Mouse (Mus musculus): ENCODE data around the gene Elp4. TPM values are rescaled to one million over a fixed set of nuclear protein-coding genes. Genes with fewer than 3 reads are reported as not detected.
A peak's percentile ranks its signal among the peaks of the same experiment; 100 is the strongest.

Gene Elp4
- total and polyA plus RNA-seq, 3 experiments, result 5.4 to 32.7 (median 27.7) TPM

- TF ChIP-seq GATA2 (IDR thresholded peaks at IDR 0.05; ENCODE audit: borderline replicate concordance, low read depth, low read length) (no peak), TAL1 (conservative IDR thresholded peaks at IDR 0.05; ENCODE audit: low read depth, low read length) (no peak), POLR2AphosphoS5 (IDR thresholded peaks at IDR 0.05; ENCODE audit: insufficient replicate concordance, low read depth, low read length) (no peak), GATA1 (IDR thresholded peaks at IDR 0.05; ENCODE audit: borderline replicate concordance, low read length) (no peak), CTCF (IDR thresholded peaks at IDR 0.05; ENCODE audit: low read depth, low read length) (no peak)
- no peaks in the 10 kb centered on the region for H3K9me3 ChIP-seq (replicated peaks)
- DNase-seq (ENCODE audit: low spot score) (no peak), ATAC-seq (ENCODE audit: extremely low read depth, insufficient number of reproducible peaks, low FRiP score, poor library complexity, severe bottlenecking) (no peak)
- H3K4me1 ChIP-seq (ENCODE audit: insufficient read depth, low read depth, low read length), result peaks cover 2% of the 10 kb centered on the region; the same call in 1 of the 2 replicates
- peaks cover 2% of the 10 kb centered on the region for H3K36me3 ChIP-seq (replicated peaks)
- H3K4me3 ChIP-seq (ENCODE audit: low read depth, low read length), result no peak overlapping the region
- H3K27me3 ChIP-seq (ENCODE audit: insufficient read depth, low read length), result no peaks in the 10 kb centered on the region
Measured at GRCm38 (mm10) chr2:105813041-105813440, 91.3 kb downstream of the Elp4 start.

GRCm38 (mm10) chr2:105810286-105810685, 94.1 kb downstream of the Elp4 start:
- H3K4me1 ChIP-seq (ENCODE audit: insufficient read depth, low read depth, low read length), result peaks cover 16% of the 10 kb centered on the region
- ATAC-seq (ENCODE audit: extremely low read depth, insufficient number of reproducible peaks, low FRiP score, poor library complexity, severe bottlenecking) (no peak), DNase-seq (ENCODE audit: low spot score) (no peak)
- H3K36me3 ChIP-seq (replicated peaks), result peaks cover 7% of the 10 kb centered on the region
- H3K9me3 ChIP-seq (replicated peaks), result no peaks in the 10 kb centered on the region
- no peak overlapping the region for H3K4me3 ChIP-seq (ENCODE audit: low read depth, low read length)
- H3K27me3 ChIP-seq (ENCODE audit: insufficient read depth, low read length), result no peaks in the 10 kb centered on the region
- TF ChIP-seq TAL1 (conservative IDR thresholded peaks at IDR 0.05; ENCODE audit: low read depth, low read length) (no peak), POLR2AphosphoS5 (IDR thresholded peaks at IDR 0.05; ENCODE audit: insufficient replicate concordance, low read depth, low read length) (no peak), GATA1 (IDR thresholded peaks at IDR 0.05; ENCODE audit: borderline replicate concordance, low read length) (no peak)

- no peaks in the 10 kb centered on the region for H3K9me3 ChIP-seq (replicated peaks)
- peaks cover 5% of the 10 kb centered on the region for H3K36me3 ChIP-seq (replicated peaks)
- TF ChIP-seq POLR2AphosphoS5 (IDR thresholded peaks at IDR 0.05; ENCODE audit: insufficient replicate concordance, low read depth, low read length) (no peak), CTCF (IDR thresholded peaks at IDR 0.05; ENCODE audit: low read depth, low read length) (no peak), TAL1 (conservative IDR thresholded peaks at IDR 0.05; ENCODE audit: low read depth, low read length) (no peak), GATA2 (IDR thresholded peaks at IDR 0.05; ENCODE audit: borderline replicate concordance, low read depth, low read length) (no peak), GATA1 (IDR thresholded peaks at IDR 0.05; ENCODE audit: borderline replicate concordance, low read length) (no peak)
- no peak for ATAC-seq (ENCODE audit: extremely low read depth, insufficient number of reproducible peaks, low FRiP score, poor library complexity, severe bottlenecking)
- peaks cover 25% of the 10 kb centered on the region for H3K4me1 ChIP-seq (ENCODE audit: insufficient read depth, low read depth, low read length)
- DNase-seq (ENCODE audit: low spot score), result no peak
- no peaks in the 10 kb centered on the region for H3K27me3 ChIP-seq (ENCODE audit: insufficient read depth, low read length)
- no peak overlapping the region for H3K4me3 ChIP-seq (ENCODE audit: low read depth, low read length)
Measured at GRCm38 (mm10) chr2:105806571-105806970, 97.8 kb downstream of the Elp4 start.

- H3K36me3 ChIP-seq (replicated peaks), result peaks cover 5% of the 10 kb centered on the region
- peaks cover 25% of the 10 kb centered on the region for H3K4me1 ChIP-seq (ENCODE audit: insufficient read depth, low read depth, low read length)
- 0 out of 2 replicates have a peak, but pooled peaks have one; percentile 23 for ATAC-seq (ENCODE audit: extremely low read depth, insufficient number of reproducible peaks, low FRiP score, poor library complexity, severe bottlenecking)
- TF ChIP-seq GATA1 (IDR thresholded peaks at IDR 0.05; ENCODE audit: borderline replicate concordance, low read length), result no peak
- TF ChIP-seq CTCF (IDR thresholded peaks at IDR 0.05; ENCODE audit: low read depth, low read length), result no peak
- TF ChIP-seq POLR2AphosphoS5 (IDR thresholded peaks at IDR 0.05; ENCODE audit: insufficient replicate concordance, low read depth, low read length), result no peak
- no peak for TF ChIP-seq GATA2 (IDR thresholded peaks at IDR 0.05; ENCODE audit: borderline replicate concordance, low read depth, low read length)
- no peak for TF ChIP-seq TAL1 (conservative IDR thresholded peaks at IDR 0.05; ENCODE audit: low read depth, low read length)
- no peak overlapping the region for H3K4me3 ChIP-seq (ENCODE audit: low read depth, low read length)
- no peaks in the 10 kb centered on the region for H3K9me3 ChIP-seq (replicated peaks)
- no peak for DNase-seq (ENCODE audit: low spot score)
- no peaks in the 10 kb centered on the region for H3K27me3 ChIP-seq (ENCODE audit: insufficient read depth, low read length)
Measured at GRCm38 (mm10) chr2:105806047-105806446, 98.3 kb downstream of the Elp4 start.

GRCm38 (mm10) chr2:105805210-105805609, 99.2 kb downstream of the Elp4 start:
- peaks cover 25% of the 10 kb centered on the region for H3K4me1 ChIP-seq (ENCODE audit: insufficient read depth, low read depth, low read length)
- no peak overlapping the region for H3K4me3 ChIP-seq (ENCODE audit: low read depth, low read length)
- H3K36me3 ChIP-seq (replicated peaks), result peaks cover 5% of the 10 kb centered on the region
- DNase-seq (ENCODE audit: low spot score) (no peak), ATAC-seq (ENCODE audit: extremely low read depth, insufficient number of reproducible peaks, low FRiP score, poor library complexity, severe bottlenecking) (no peak)
- no peak for TF ChIP-seq TAL1 (conservative IDR thresholded peaks at IDR 0.05; ENCODE audit: low read depth, low read length)
- no peak for TF ChIP-seq POLR2AphosphoS5 (IDR thresholded peaks at IDR 0.05; ENCODE audit: insufficient replicate concordance, low read depth, low read length)
- TF ChIP-seq CTCF (IDR thresholded peaks at IDR 0.05; ENCODE audit: low read depth, low read length), result no peak
- no peak for TF ChIP-seq GATA2 (IDR thresholded peaks at IDR 0.05; ENCODE audit: borderline replicate concordance, low read depth, low read length)
- no peak for TF ChIP-seq GATA1 (IDR thresholded peaks at IDR 0.05; ENCODE audit: borderline replicate concordance, low read length)
- H3K9me3 ChIP-seq (replicated peaks), result no peaks in the 10 kb centered on the region
- no peaks in the 10 kb centered on the region for H3K27me3 ChIP-seq (ENCODE audit: insufficient read depth, low read length)

- H3K36me3 ChIP-seq (replicated peaks), result peaks cover 5% of the 10 kb centered on the region
- no peak for DNase-seq (ENCODE audit: low spot score)
- H3K9me3 ChIP-seq (replicated peaks), result no peaks in the 10 kb centered on the region
- peaks cover 23% of the 10 kb centered on the region for H3K4me1 ChIP-seq (ENCODE audit: insufficient read depth, low read depth, low read length)
- H3K4me3 ChIP-seq (ENCODE audit: low read depth, low read length), result no peak overlapping the region; the same call in 1 of the 2 replicates
- TF ChIP-seq GATA1 (IDR thresholded peaks at IDR 0.05; ENCODE audit: borderline replicate concordance, low read length) (no peak), TAL1 (conservative IDR thresholded peaks at IDR 0.05; ENCODE audit: low read depth, low read length) (no peak), CTCF (IDR thresholded peaks at IDR 0.05; ENCODE audit: low read depth, low read length) (no peak)
- peak; percentile 58 for ATAC-seq (ENCODE audit: extremely low read depth, insufficient number of reproducible peaks, low FRiP score, poor library complexity, severe bottlenecking)
- no peaks in the 10 kb centered on the region for H3K27me3 ChIP-seq (ENCODE audit: insufficient read depth, low read length)
Measured at GRCm38 (mm10) chr2:105804506-105804905, 99.9 kb downstream of the Elp4 start.
